Mouse (Mus musculus) stomach, embryonic 16.5 days (tissue): ENCODE results near the gene St5. TPM values are rescaled to one million over a fixed set of nuclear protein-coding genes. Genes with fewer than 3 reads are reported as not detected.
A peak's percentile ranks its signal among the peaks of the same experiment; 100 is the strongest.

ENCODE experiments used
- ATAC-seq: fragments of 200-750 bp; cut with Nextera tagmentation; 2 replicates; pipeline ENCODE4 v1.8.0; 2017; ENCODE audit warnings: moderate number of reproducible peaks, moderate TSS enrichment; ENCODE audit not compliant: insufficient read depth, low FRiP score
- H3K27ac ChIP-seq: fragments of 300-500 bp; sonication (generic); 2 replicates; pipeline ENCODE4 v1.5.1; 2014; ENCODE audit warnings: low read length
- H3K27me3 ChIP-seq: fragments of 300-500 bp; sonication (generic); 2 replicates; pipeline ENCODE4 v1.6.1; 2014; ENCODE audit warnings: low read length, control low read depth, mixed read lengths; ENCODE audit not compliant: control insufficient read depth, insufficient read depth
- H3K36me3 ChIP-seq: fragments of 300-500 bp; sonication (generic); 2 replicates; pipeline ENCODE4 v1.6.1; 2014; ENCODE audit warnings: low read length; ENCODE audit not compliant: control insufficient read depth, insufficient read depth
- H3K4me1 ChIP-seq: fragments of 300-500 bp; sonication (generic); 2 replicates; pipeline ENCODE4 v1.6.1; 2014; ENCODE audit warnings: low read length, control low read depth, mixed read lengths; ENCODE audit not compliant: control insufficient read depth, insufficient read depth
- H3K4me2 ChIP-seq: fragments of 300-500 bp; sonication (generic); 2 replicates; pipeline ENCODE4 v1.6.1; 2014; ENCODE audit warnings: low read depth, low read length, mixed read lengths
- H3K4me3 ChIP-seq: fragments of 300-500 bp; sonication (generic); replicated peaks from 2 replicates; pipeline ENCODE4 v1.5.1; 2014; ENCODE audit warnings: mild to moderate bottlenecking, low read length
- H3K9ac ChIP-seq: fragments of 300-500 bp; sonication (generic); 2 replicates; pipeline ENCODE4 v1.6.1; 2014; ENCODE audit warnings: low read length
- H3K9me3 ChIP-seq: fragments of 300-500 bp; sonication (generic); replicated peaks from 2 replicates; pipeline ENCODE4 v1.6.1; 2016; ENCODE audit warnings: low read length, control low read depth; ENCODE audit not compliant: control insufficient read depth
- WGBS: fragments of 180-500 bp; shearing (Covaris S2); extraction: QIAGEN DNeasy Blood & Tissue Kit; methylation state at CpG from one replicate; pipeline ENCODE4 v1.1.7; 2014; 5-methylcytosine and 5-hydroxymethylcytosine counted together
- polyA plus RNA-seq: library from polyadenylated mRNA; unstranded; fragments of >200 nt; fragmentation: Nextera tagmentation; extraction: Ambion mirVana; gene quantifications from 2 replicates; pipeline ENCODE4 v1.2.1, GENCODE M21; 2015

The St5 gene
- polyA plus RNA-seq, 1 experiment from 2014 or later, result 64.0 TPM

- no peaks in the 10 kb centered on the region for H3K27me3 ChIP-seq
- no peak overlapping the region for H3K4me3 ChIP-seq
- ATAC-seq, result no peak
- H3K36me3 ChIP-seq, result peaks cover 14% of the 10 kb centered on the region
- no peak overlapping the region for H3K9ac ChIP-seq
- no peak overlapping the region for H3K27ac ChIP-seq
- H3K9me3 ChIP-seq, result no peaks in the 10 kb centered on the region
- 0 out of 2 replicates have a peak, but pooled peaks cover 3% of the 10 kb centered on the region for H3K4me1 ChIP-seq
- H3K4me2 ChIP-seq, result no peak overlapping the region
- WGBS, result 71% methylated on average over 3 of the region's 3 CpGs
Observed at GRCm38 (mm10) chr7:109527536-109527935, 175.9 kb downstream of the St5 start.

GRCm38 (mm10) chr7:109525740-109526663 is 177.4 kb downstream of the St5 start:
- no peak for ATAC-seq
- Histone ChIP-seq H3K4me3 (no peak overlapping the region), H3K36me3 (peaks cover 7% of the 10 kb centered on the region), H3K27ac (no peak overlapping the region; the same call in 1 of the 2 replicates), H3K27me3 (no peaks in the 10 kb centered on the region), H3K9me3 (no peaks in the 10 kb centered on the region), H3K9ac (no peak overlapping the region), H3K4me2 (no peak overlapping the region), H3K4me1 (peaks cover 11% of the 10 kb centered on the region)
- 63% methylated on average over 16 of the region's 16 CpGs for WGBS

GRCm38 (mm10) chr7:109524763-109525162 is 178.6 kb downstream of the St5 start:
- WGBS, result 74% methylated on average over 3 of the region's 3 CpGs
- Histone ChIP-seq H3K36me3 (peaks cover 8% of the 10 kb centered on the region), H3K4me3 (no peak overlapping the region), H3K4me1 (peaks cover 22% of the 10 kb centered on the region), H3K9ac (no peak overlapping the region), H3K27ac (peak overlapping the region; percentile 42; the same call in 1 of the 2 replicates), H3K9me3 (no peaks in the 10 kb centered on the region), H3K4me2 (no peak overlapping the region), H3K27me3 (no peaks in the 10 kb centered on the region)
- ATAC-seq, result no peak

GRCm38 (mm10) chr7:109524442-109524744 is 179.0 kb downstream of the St5 start:
- no peak overlapping the region for H3K4me3 ChIP-seq
- H3K9me3 ChIP-seq, result no peaks in the 10 kb centered on the region
- H3K27me3 ChIP-seq, result no peaks in the 10 kb centered on the region
- ATAC-seq, result no peak
- no peak overlapping the region for H3K9ac ChIP-seq
- no peak overlapping the region for H3K4me2 ChIP-seq
- peaks cover 8% of the 10 kb centered on the region for H3K36me3 ChIP-seq
- H3K27ac ChIP-seq, result 0 out of 2 replicates have a peak overlapping the region, but pooled peaks have one; percentile 23
- H3K4me1 ChIP-seq, result peaks cover 22% of the 10 kb centered on the region

GRCm38 (mm10) chr7:109523741-109524441 is 179.5 kb downstream of the St5 start:
- Histone ChIP-seq H3K4me1 (peaks cover 22% of the 10 kb centered on the region), H3K4me3 (no peak overlapping the region), H3K4me2 (no peak overlapping the region), H3K27ac (peak overlapping the region; percentile 29; the same call in 1 of the 2 replicates), H3K36me3 (peaks cover 8% of the 10 kb centered on the region), H3K27me3 (no peaks in the 10 kb centered on the region), H3K9me3 (no peaks in the 10 kb centered on the region), H3K9ac (no peak overlapping the region)
- ATAC-seq, result no peak
- 67% methylated on average over 6 of the region's 6 CpGs for WGBS

- Histone ChIP-seq H3K36me3 (peaks cover 8% of the 10 kb centered on the region), H3K4me1 (peaks cover 24% of the 10 kb centered on the region), H3K4me3 (no peak overlapping the region), H3K4me2 (no peak overlapping the region), H3K9ac (no peak overlapping the region), H3K27me3 (no peaks in the 10 kb centered on the region), H3K9me3 (no peaks in the 10 kb centered on the region), H3K27ac (peak overlapping the region; percentile 29; the same call in 1 of the 2 replicates)
- 63% methylated on average over 2 of the region's 2 CpGs for WGBS
- no peak for ATAC-seq
Observed at GRCm38 (mm10) chr7:109523304-109523703, 180.1 kb downstream of the St5 start.

- 72% methylated on average over 5 of the region's 5 CpGs for WGBS
- Histone ChIP-seq H3K27me3 (no peaks in the 10 kb centered on the region), H3K27ac (no peak overlapping the region), H3K4me1 (peaks cover 33% of the 10 kb centered on the region), H3K36me3 (peaks cover 8% of the 10 kb centered on the region), H3K4me3 (no peak overlapping the region), H3K9me3 (no peaks in the 10 kb centered on the region), H3K9ac (no peak overlapping the region), H3K4me2 (no peak overlapping the region)
- no peak for ATAC-seq
Observed at GRCm38 (mm10) chr7:109522084-109522483, 181.3 kb downstream of the St5 start.

GRCm38 (mm10) chr7:109519936-109520335 is 183.5 kb downstream of the St5 start:
- Histone ChIP-seq H3K4me1 (peaks cover 33% of the 10 kb centered on the region), H3K9ac (peak overlapping the region; percentile 97), H3K27me3 (no peaks in the 10 kb centered on the region), H3K27ac (peak overlapping the region; percentile 98), H3K4me3 (peak overlapping the region; percentile 76), H3K36me3 (peaks cover 8% of the 10 kb centered on the region), H3K4me2 (peak overlapping the region; percentile 91), H3K9me3 (no peaks in the 10 kb centered on the region)
- whole genome bisulfite sequencing, result 2% methylated on average over 10 of the region's 10 CpGs
- no peak for ATAC-seq
